Mouse (Mus musculus): ENCODE data around the gene Ccnb2.
"Not testable (repeated sequence)": the region's sequence is repeated elsewhere in the genome, so short reads cannot be mapped to it uniquely, and the experiment has no call there.

Gene Ccnb2

GRCm38 (mm10) chr9:70421257-70422056, at the start of gene Ccnb2:
Gene Ccnb2, minus strand, starts transcription at chr9:70421547.
- in situ Hi-C loops (cut with MboI; ENCODE audit: low pct_unique_long_range_greater_than_20kb in 1 of 2, low sequenced_read_pairs in 2 of 2, unreplicated experiment in 1 of 2), result no loop called here

GRCm38 (mm10) chr9:70463091-70463490, 41.7 kb upstream of the Ccnb2 start:
- in situ Hi-C loops (cut with MboI; ENCODE audit: low pct_unique_long_range_greater_than_20kb in 1 of 2, low sequenced_read_pairs in 2 of 2, unreplicated experiment in 1 of 2), result not testable (repeated sequence)

DNA sequence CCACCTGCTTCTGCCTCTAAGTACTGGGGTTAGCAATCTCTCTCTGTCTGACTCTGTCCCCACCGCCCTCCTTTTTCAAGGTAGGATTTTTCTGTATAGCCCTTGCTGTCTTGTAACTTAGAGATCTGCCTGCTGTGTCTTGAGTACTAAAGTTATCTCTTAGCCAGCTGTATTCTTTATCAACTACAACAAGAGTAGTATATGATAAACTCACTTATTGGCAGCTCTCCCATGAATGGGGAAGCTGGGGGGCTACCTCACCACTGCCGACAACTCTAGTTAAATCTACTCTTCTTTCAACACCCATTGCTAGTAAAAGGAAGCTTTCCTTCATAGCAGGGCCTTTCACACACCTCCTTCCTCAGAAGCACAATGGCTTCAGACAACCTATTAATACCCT, 31.0 kb upstream of the Ccnb2 start:
- in situ Hi-C loops (cut with MboI; ENCODE audit: low pct_unique_long_range_greater_than_20kb in 1 of 2, low sequenced_read_pairs in 2 of 2, unreplicated experiment in 1 of 2), result no loop called here

GRCm38 (mm10) chr9:70449072-70449471, 27.7 kb upstream of the Ccnb2 start:
- in situ Hi-C loops (cut with MboI; ENCODE audit: low pct_unique_long_range_greater_than_20kb in 1 of 2, low sequenced_read_pairs in 2 of 2, unreplicated experiment in 1 of 2), result no loop called here

GRCm38 (mm10) chr9:70439959-70440358, 18.6 kb upstream of the Ccnb2 start:
- in situ Hi-C loops (cut with MboI; ENCODE audit: low pct_unique_long_range_greater_than_20kb in 1 of 2, low sequenced_read_pairs in 2 of 2, unreplicated experiment in 1 of 2), result no loop called here

DNA sequence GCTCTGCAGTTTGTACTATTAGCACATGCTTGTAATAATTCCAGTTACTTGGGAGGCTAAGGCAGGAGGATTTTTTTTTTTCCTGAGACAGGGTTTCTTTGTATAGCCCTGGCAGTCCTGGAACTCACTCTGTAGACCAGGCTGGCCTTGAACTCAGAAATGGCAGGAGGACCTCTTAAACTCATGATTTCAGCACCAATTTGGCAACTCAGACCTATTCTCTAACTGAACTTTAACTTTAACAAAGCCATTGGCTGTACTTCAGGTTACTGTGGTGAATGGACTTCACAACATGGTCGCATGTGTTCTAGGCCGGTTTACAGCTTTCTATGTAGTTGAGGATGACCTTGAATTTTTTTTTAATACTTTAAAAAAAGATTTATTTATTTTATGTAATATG, 1.3 kb upstream of the Ccnb2 start:
- in situ Hi-C loops (cut with MboI; ENCODE audit: low pct_unique_long_range_greater_than_20kb in 1 of 2, low sequenced_read_pairs in 2 of 2, unreplicated experiment in 1 of 2), result no loop called here

- in situ Hi-C loops (cut with MboI; ENCODE audit: low pct_unique_long_range_greater_than_20kb in 1 of 2, low sequenced_read_pairs in 2 of 2, unreplicated experiment in 1 of 2), result loop anchor here in 1 of 2 experiments (5.0 kb wide), 1 partner anchor 91 kb away; no protein-coding TSS in a partner anchor
Measured at GRCm38 (mm10) chr9:70416412-70416811, 4.9 kb downstream of the Ccnb2 start.

DNA sequence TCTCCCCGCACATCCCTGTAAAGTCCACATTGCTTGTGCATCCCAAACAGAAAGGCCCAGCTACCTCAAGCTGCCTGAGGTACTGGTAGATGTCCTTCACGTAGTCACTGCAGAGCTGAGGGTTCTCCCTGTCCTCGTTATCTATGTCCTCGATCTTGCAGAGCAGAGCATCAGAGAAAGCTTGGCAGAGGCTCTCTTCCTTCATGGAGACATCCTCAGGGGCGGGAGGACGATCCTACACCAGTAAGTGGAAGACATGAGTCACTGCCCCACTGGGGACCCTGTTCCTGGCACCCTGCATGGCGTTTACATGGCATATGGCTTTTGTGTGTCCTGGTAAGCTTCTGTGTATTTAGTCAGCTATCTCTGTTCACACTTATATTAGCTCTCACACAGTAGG, 8.3 kb downstream of the Ccnb2 start:
- in situ Hi-C loops (cut with MboI; ENCODE audit: low pct_unique_long_range_greater_than_20kb in 1 of 2, low sequenced_read_pairs in 2 of 2, unreplicated experiment in 1 of 2), result no loop called here

- in situ Hi-C loops (cut with MboI; ENCODE audit: low pct_unique_long_range_greater_than_20kb in 1 of 2, low sequenced_read_pairs in 2 of 2, unreplicated experiment in 1 of 2), result no loop called here
Measured at GRCm38 (mm10) chr9:70410668-70411067, 10.7 kb downstream of the Ccnb2 start.

DNA sequence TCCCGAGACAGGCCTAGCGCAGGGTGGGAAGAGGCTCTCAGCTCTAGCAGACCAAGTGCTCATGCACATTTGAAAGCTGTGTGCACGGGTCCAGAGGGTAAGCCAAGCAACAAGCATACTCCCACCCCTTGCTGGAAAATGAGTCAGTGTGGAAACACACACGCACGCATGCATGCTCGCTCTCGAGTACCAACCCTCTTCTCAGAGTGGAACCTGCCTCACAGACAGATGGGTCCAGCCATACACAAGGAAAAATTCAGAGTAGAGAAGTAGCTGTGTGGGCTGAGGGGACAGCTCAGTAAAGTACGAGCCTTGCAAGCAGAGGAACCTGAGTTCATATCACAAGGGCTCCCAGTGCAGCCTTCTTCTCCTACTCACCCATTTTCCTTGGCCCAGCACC, 11.6 kb downstream of the Ccnb2 start:
- in situ Hi-C loops (cut with MboI; ENCODE audit: low pct_unique_long_range_greater_than_20kb in 1 of 2, low sequenced_read_pairs in 2 of 2, unreplicated experiment in 1 of 2), result loop anchor here in 1 of 2 experiments (10.0 kb wide), 1 partner anchor 205 kb away; the partner anchor contains the start of gene Myo1e

GRCm38 (mm10) chr9:70408791-70409190, 12.6 kb downstream of the Ccnb2 start:
- in situ Hi-C loops (cut with MboI; ENCODE audit: low pct_unique_long_range_greater_than_20kb in 1 of 2, low sequenced_read_pairs in 2 of 2, unreplicated experiment in 1 of 2), result loop anchor here in 1 of 2 experiments (10.0 kb wide), 1 partner anchor 204 kb away; the partner anchor contains the start of gene Myo1e

- in situ Hi-C loops (cut with MboI; ENCODE audit: low pct_unique_long_range_greater_than_20kb in 1 of 2, low sequenced_read_pairs in 2 of 2, unreplicated experiment in 1 of 2), result loop anchor here in 1 of 2 experiments (10.0 kb wide), 1 partner anchor 202 kb away; the partner anchor contains the start of gene Myo1e
Measured at GRCm38 (mm10) chr9:70406596-70406995, 14.8 kb downstream of the Ccnb2 start.

DNA sequence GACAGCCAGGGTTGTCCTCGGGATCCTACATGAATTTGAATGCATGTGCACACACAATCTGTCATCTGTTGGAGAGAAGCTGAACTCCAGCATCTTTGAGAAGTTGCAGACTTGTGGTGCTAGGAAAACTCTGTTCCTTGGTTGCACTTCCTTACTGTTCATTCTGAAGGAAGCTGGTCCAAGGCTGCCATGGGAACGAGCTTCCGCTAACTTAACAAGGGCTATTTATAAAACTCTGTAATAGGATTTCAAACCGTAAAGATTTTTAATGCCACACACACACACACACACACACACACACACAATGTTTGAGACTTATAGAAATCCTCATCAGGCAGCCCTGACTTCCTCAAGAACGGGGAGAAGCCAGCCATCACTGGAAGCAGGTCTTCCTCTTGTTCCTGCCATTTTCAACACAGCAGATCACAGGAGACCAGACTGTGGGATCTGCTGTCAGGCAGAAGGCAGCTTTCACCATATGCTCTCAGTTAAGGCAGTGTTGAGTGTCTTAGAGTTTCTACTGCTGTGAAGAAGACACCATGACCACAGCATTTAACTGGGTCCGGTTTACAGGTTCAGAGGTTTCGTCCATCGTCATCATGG, 19.3 kb downstream of the Ccnb2 start:
- in situ Hi-C loops (cut with MboI; ENCODE audit: low pct_unique_long_range_greater_than_20kb in 1 of 2, low sequenced_read_pairs in 2 of 2, unreplicated experiment in 1 of 2), result loop anchor here in 1 of 2 experiments (5.0 to 10.0 kb wide), 2 partner anchors 105 to 197 kb away; partner anchors contain the start of gene Myo1e

DNA sequence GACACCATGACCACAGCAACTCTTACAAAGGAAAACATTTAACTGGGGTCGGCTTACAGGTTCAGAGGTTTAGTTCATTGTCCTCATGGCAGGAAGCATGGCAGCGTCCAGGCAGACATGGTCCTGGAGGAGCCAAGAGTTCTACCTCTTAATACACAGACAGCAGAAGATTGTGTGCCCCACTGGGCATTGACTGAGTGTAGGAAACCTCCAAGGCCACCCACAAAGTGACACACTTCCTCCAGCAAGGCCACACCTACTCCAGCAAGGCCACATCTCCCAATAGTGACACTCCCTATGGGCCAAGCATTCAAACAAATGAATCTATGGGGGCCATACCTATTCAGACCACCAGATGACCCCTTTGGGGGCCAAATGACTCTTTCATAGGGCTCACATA, 25.3 kb downstream of the Ccnb2 start:
- in situ Hi-C loops (cut with MboI; ENCODE audit: low pct_unique_long_range_greater_than_20kb in 1 of 2, low sequenced_read_pairs in 2 of 2, unreplicated experiment in 1 of 2), result no loop called here

- in situ Hi-C loops (cut with MboI; ENCODE audit: low pct_unique_long_range_greater_than_20kb in 1 of 2, low sequenced_read_pairs in 2 of 2, unreplicated experiment in 1 of 2), result no loop called here
Measured at GRCm38 (mm10) chr9:70395617-70396016, 25.7 kb downstream of the Ccnb2 start.

DNA sequence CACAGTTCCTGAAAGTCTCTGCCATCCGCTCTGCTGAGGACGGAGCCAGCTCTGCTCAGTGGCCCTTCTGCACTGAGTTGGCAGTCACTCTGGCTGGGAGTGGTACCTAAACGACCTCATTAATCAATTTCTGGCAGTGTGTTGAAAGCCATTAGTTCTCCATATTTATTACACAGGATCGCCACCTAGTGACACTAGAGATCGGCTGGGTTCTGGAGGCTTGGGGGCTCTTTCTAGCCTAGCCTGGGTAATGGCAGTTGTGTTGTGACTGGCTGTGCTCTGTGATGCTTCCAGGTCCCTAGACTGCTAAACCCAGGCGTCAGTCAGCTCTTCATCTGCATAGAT, 28.8 kb downstream of the Ccnb2 start:
- in situ Hi-C loops (cut with MboI; ENCODE audit: low pct_unique_long_range_greater_than_20kb in 1 of 2, low sequenced_read_pairs in 2 of 2, unreplicated experiment in 1 of 2), result no loop called here

GRCm38 (mm10) chr9:70391660-70392562, 29.4 kb downstream of the Ccnb2 start:
- in situ Hi-C loops (cut with MboI; ENCODE audit: low pct_unique_long_range_greater_than_20kb in 1 of 2, low sequenced_read_pairs in 2 of 2, unreplicated experiment in 1 of 2), result no loop called here

DNA sequence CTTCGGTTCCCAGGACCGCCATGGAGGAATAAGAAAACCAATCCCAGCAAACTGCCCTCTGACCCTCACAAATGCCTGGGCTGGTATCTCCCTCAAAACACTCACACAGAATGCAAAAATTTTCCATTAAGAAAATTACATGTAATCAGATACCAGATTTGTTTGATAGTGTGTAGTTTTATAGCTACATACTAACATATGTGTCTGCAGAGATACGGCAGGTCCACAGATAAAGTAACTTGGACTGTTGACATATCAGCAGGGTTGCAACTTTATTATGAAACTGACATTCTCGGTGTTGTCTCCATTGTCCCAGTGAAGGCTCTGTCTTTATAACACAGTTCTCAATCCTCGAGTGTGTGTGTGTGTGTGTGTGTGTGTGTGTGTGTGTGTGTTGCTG, 30.3 kb downstream of the Ccnb2 start:
- in situ Hi-C loops (cut with MboI; ENCODE audit: low pct_unique_long_range_greater_than_20kb in 1 of 2, low sequenced_read_pairs in 2 of 2, unreplicated experiment in 1 of 2), result no loop called here

- in situ Hi-C loops (cut with MboI; ENCODE audit: low pct_unique_long_range_greater_than_20kb in 1 of 2, low sequenced_read_pairs in 2 of 2, unreplicated experiment in 1 of 2), result no loop called here
Measured at GRCm38 (mm10) chr9:70389548-70389947, 31.8 kb downstream of the Ccnb2 start.
